Mouse (Mus musculus): ENCODE data around the gene Babam1.

GRCm38 (mm10) chr8:71404951-71405351, 8.3 kb downstream of the Babam1 start:
- no peak for TF ChIP-seq CTCF (IDR thresholded peaks at IDR 0.05; ENCODE audit: low read depth)
- no peak for TF ChIP-seq EP300 (IDR thresholded peaks at IDR 0.05; ENCODE audit: low read depth)
